Comparison of ENCODE assay signal across 9 mouse cellular contexts in the genomic region with DNA sequence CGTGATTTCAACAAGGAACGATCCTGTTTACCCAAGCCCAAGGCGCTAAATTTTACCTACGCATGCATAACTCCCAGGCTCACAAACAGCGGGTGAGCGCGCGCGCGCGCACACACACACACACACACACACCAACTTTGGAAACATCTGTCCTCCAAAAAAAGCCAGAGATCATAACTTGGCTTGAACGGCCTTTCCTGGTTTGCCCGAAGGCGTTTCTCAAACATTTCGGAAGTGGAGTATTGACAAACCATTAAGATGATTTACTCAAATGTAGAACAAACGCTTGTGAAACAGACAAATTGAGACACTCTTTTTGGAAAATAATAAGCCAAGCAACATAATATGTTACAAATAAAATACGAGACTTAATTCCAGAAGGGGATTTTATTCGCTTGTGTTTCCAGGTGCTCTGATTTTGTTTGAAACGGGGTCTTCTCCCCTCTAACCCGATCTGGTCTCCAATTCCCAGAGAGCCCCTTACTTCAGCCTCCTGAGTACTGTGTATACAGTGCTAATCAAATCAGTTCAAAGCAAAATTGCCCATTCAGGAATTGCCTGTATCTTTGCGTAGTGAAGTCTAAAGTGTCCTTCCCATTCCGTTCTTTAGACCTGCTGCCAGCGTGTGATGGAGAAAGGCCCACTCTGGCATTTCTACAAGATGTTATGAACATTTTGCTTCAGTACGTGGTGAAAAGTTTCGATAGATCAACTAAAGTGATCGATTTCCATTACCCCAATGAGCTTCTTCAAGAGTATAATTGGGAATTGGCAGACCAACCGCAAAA. TPM values are rescaled to one million over a fixed set of nuclear protein-coding genes. Genes with fewer than 3 reads are reported as not detected.
DNase-seq lines count a peak whose midpoint lies in the region; ATAC-seq and TF ChIP-seq lines count a peak whose summit lies in the region.
"Had no signal": no experiment of that assay in that cellular context is flagged by ENCODE, and none has a peak within 500 bp of the region (broad histone marks: within the 10 kb centered on the region; RNA-seq: fewer than 3 reads in every experiment).

No protein-coding gene starts in this region.

- peak overlapping the region; percentile 87; the same call in 1 of the 2 replicates for H3K4me2 ChIP-seq in heart, embryonic 13.5 days
- peak overlapping the region; percentile 71 for H3K4me2 ChIP-seq in forebrain, embryonic 11.5 days (ENCODE audit: low read depth, low read length, severe bottlenecking)
- H3K4me2 ChIP-seq in neural tube, embryonic 14.5 days (ENCODE audit: low read depth, low read length): peak overlapping the region; percentile 67

- 6% methylated on average over 27 of the region's 27 CpGs for WGBS in heart, embryonic 13.5 days
- WGBS in forebrain, embryonic 11.5 days: 3% methylated on average over 27 of the region's 27 CpGs
- WGBS in limb, embryonic 10.5 days: 3% methylated on average over 27 of the region's 27 CpGs
- WGBS in neural tube, embryonic 14.5 days: 4% methylated on average over 27 of the region's 27 CpGs

- H3K9me3 ChIP-seq in heart, embryonic 13.5 days: no peaks in the 10 kb centered on the region
- H3K9me3 ChIP-seq in forebrain, embryonic 11.5 days (ENCODE audit: control insufficient read depth, low read length): no peaks in the 10 kb centered on the region
- H3K9me3 ChIP-seq in limb, embryonic 10.5 days (replicated peaks): no peaks in the 10 kb centered on the region
- H3K9me3 ChIP-seq in neural tube, embryonic 14.5 days (ENCODE audit: control insufficient read depth, low read length): no peaks in the 10 kb centered on the region

- no peaks in the 10 kb centered on the region for H3K36me3 ChIP-seq in heart, embryonic 13.5 days
- H3K36me3 ChIP-seq in forebrain, embryonic 11.5 days (ENCODE audit: control insufficient read depth, insufficient read depth, low read length): no peaks in the 10 kb centered on the region
- H3K36me3 ChIP-seq in limb, embryonic 10.5 days: no peaks in the 10 kb centered on the region
- H3K36me3 ChIP-seq in neural tube, embryonic 14.5 days (ENCODE audit: control insufficient read depth, insufficient read depth, low read length): no peaks in the 10 kb centered on the region

- H3K27ac ChIP-seq in heart, embryonic 13.5 days (replicated peaks): no peak overlapping the region
- H3K27ac ChIP-seq in forebrain, embryonic 11.5 days (ENCODE audit: low read depth, low read length): peak overlapping the region; percentile 79; the same call in 1 of the 2 replicates
- H3K27ac ChIP-seq in limb, embryonic 10.5 days: no peak overlapping the region
- H3K27ac ChIP-seq in neural tube, embryonic 14.5 days (ENCODE audit: low read depth, low read length): peak overlapping the region; percentile 96
- no peak overlapping the region for H3K27ac ChIP-seq in gastrocnemius, adult 2 months

- H3K4me1 ChIP-seq in heart, embryonic 13.5 days: peaks cover 35% of the 10 kb centered on the region
- peaks cover 35% of the 10 kb centered on the region for H3K4me1 ChIP-seq in forebrain, embryonic 11.5 days (replicated peaks; ENCODE audit: control insufficient read depth, insufficient read depth, low read length)
- H3K4me1 ChIP-seq in limb, embryonic 10.5 days: peaks cover 25% of the 10 kb centered on the region
- H3K4me1 ChIP-seq in neural tube, embryonic 14.5 days (ENCODE audit: control insufficient read depth, insufficient read depth, low read length): peaks cover 16% of the 10 kb centered on the region; the same call in 1 of the 2 replicates

- no peak overlapping the region for H3K9ac ChIP-seq in heart, embryonic 13.5 days
- peak overlapping the region; percentile 65 for H3K9ac ChIP-seq in forebrain, embryonic 11.5 days (ENCODE audit: low read length)
- peak overlapping the region; percentile 81 for H3K9ac ChIP-seq in neural tube, embryonic 14.5 days (replicated peaks; ENCODE audit: low read depth, low read length)

- H3K4me3 ChIP-seq in heart, embryonic 13.5 days: 0 out of 2 replicates have a peak overlapping the region, but pooled peaks have one; percentile 55
- peak overlapping the region; percentile 41 for H3K4me3 ChIP-seq in forebrain, embryonic 11.5 days (ENCODE audit: low read depth, low read length)
- H3K4me3 ChIP-seq in limb, embryonic 10.5 days: no peak overlapping the region
- H3K4me3 ChIP-seq in neural tube, embryonic 14.5 days (ENCODE audit: low read depth, low read length): peak overlapping the region; percentile 46
- no peak overlapping the region for H3K4me3 ChIP-seq in gastrocnemius, adult 2 months

- peaks cover 88% of the 10 kb centered on the region for H3K27me3 ChIP-seq in heart, embryonic 13.5 days (replicated peaks)
- peaks cover 60% of the 10 kb centered on the region for H3K27me3 ChIP-seq in forebrain, embryonic 11.5 days (ENCODE audit: control insufficient read depth, insufficient read depth, low read length)
- peaks cover 96% of the 10 kb centered on the region for H3K27me3 ChIP-seq in limb, embryonic 10.5 days (ENCODE audit: low read depth, poor library complexity, severe bottlenecking)
- H3K27me3 ChIP-seq in neural tube, embryonic 14.5 days (ENCODE audit: control insufficient read depth, insufficient read depth, low read length): peaks cover 18% of the 10 kb centered on the region

- intact Hi-C loops in gastrocnemius, postnatal 14 days (cut with DNase I; ENCODE audit: low total_unique reads): no loop called here
- intact Hi-C loops in gastrocnemius, adult 2 months (cut with DNase I): no loop called here

- TF ChIP-seq CTCF in gastrocnemius, adult 2 months (IDR thresholded peaks at IDR 0.05): no peak

- ATAC-seq in heart, embryonic 13.5 days (ENCODE audit: extremely low read depth, insufficient number of reproducible peaks, low FRiP score, low TSS enrichment): no peak
- no peak for ATAC-seq in forebrain, embryonic 11.5 days (replicated peaks; ENCODE audit: low FRiP score)
- ATAC-seq in neural tube, embryonic 14.5 days (ENCODE audit: low read depth): no peak

- no peak for DNase-seq in heart, adult 11 months
- no peak for DNase-seq in forebrain, embryonic 11.5 days (ENCODE audit: low spot score)
- DNase-seq in limb, embryonic 10.5 days (ENCODE audit: low spot score): peak; percentile 39
- no peak for DNase-seq in gastrocnemius, postnatal 14 days
- no peak for DNase-seq in frontal cortex, postnatal 14 days (ENCODE audit: low spot score in 2 of 2)
- no peak for DNase-seq in gastrocnemius, adult 2 months

RNA-seq across cellular contexts. Expression of a gene that starts 2.4 kb away (rescaled TPM):
- 0.11 and 0.45 TPM in 2 replicates for polyA plus RNA-seq in heart, embryonic 13.5 days (2015; fragmentation: Nextera tagmentation; extraction: Ambion mirVana)
- polyA plus RNA-seq in forebrain, embryonic 11.5 days (2014; fragmentation: Nextera tagmentation; extraction: Ambion mirVana): 29.6 and 29.9 TPM in 2 replicates
- 0.03 TPM in 1 of 2 replicates, not detected in the other for polyA plus RNA-seq in limb, embryonic 10.5 days (2016; fragmentation: Nextera tagmentation; extraction: Ambion mirVana)
- 31.0 and 38.5 TPM in 2 replicates for polyA plus RNA-seq in neural tube, embryonic 14.5 days (2014; fragmentation: Nextera tagmentation; extraction: Ambion mirVana)
- not detected for total RNA-seq in gastrocnemius, postnatal 14 days (2021)
- not detected for total RNA-seq in gastrocnemius, adult 2 months (2021)
- polyA plus RNA-seq: liver, adult 2 months had no signal

Comparison
In these comparisons a context has a peak if more than half of its experiments do, and no peak if none do; other contexts are left out.
1. H3K27ac ChIP-seq: peak in forebrain, embryonic 11.5 days (single experiment) and neural tube, embryonic 14.5 days (single experiment); none in heart, embryonic 13.5 days (single experiment), limb, embryonic 10.5 days (single experiment) and gastrocnemius, adult 2 months (single experiment).
2. H3K4me3 ChIP-seq: peak in heart, embryonic 13.5 days (single experiment), forebrain, embryonic 11.5 days (single experiment) and neural tube, embryonic 14.5 days (single experiment); none in limb, embryonic 10.5 days (single experiment) and gastrocnemius, adult 2 months (single experiment).
3. RNA of a gene that starts 2.4 kb away (polyA plus RNA-seq): 31.0 to 38.5 TPM in neural tube, embryonic 14.5 days and 29.6 to 29.9 TPM in forebrain, embryonic 11.5 days; 0.11 to 0.45 TPM in heart, embryonic 13.5 days and 0.03 TPM in limb, embryonic 10.5 days; every median in the first group is over 10 times any median in the second.
4. Peak in every context shown above with its lines, with median percentiles within 50 percentile points of each other: H3K4me2 ChIP-seq.